Mouse (Mus musculus): ENCODE measurements around the gene Sfxn2. TPM values are rescaled to one million over a fixed set of nuclear protein-coding genes. Genes with fewer than 3 reads are reported as not detected.
A peak's percentile ranks its signal among the peaks of the same experiment; 100 is the strongest.

The Sfxn2 gene
- polyA plus RNA-seq, 1 experiment from 2014 or later = 11.7 TPM

DNA sequence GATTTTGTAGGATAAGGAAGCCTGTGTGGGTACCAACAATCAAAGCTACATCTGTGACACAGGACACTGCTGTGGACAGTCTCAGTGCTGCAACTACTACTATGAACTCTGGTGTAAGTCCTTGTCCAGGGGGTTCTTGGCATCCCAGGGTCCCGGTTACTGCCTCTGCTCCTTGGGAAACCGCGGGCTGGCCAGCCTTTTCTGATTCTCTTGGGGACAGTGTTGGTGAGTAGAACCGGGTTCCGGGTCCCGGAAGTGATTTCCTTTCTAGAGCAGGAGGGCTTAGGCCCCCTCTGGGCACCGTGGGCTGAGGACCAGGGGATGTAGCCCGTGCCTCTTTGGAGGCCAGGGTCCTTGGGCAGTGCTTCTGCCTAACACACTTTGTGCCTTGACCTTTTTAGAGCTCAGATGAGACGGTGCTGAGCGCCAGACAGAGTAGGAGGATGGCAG, 71.2 kb downstream of the Sfxn2 start:
- WGBS = 79% methylated on average over 10 of the region's 10 CpGs
- Histone ChIP-seq H3K9me3 (no peaks in the 10 kb centered on the region), H3K4me3 (no peak overlapping the region), H3K4me2 (no peak overlapping the region), H3K27ac (peak overlapping the region; percentile 51; the same call in 1 of the 2 replicates), H3K4me1 (peaks cover 50% of the 10 kb centered on the region), H3K36me3 (replicated peaks) (no peaks in the 10 kb centered on the region), H3K9ac (no peak overlapping the region), H3K27me3 (replicated peaks) (no peaks in the 10 kb centered on the region)
- no peak for ATAC-seq (replicated peaks)

DNA sequence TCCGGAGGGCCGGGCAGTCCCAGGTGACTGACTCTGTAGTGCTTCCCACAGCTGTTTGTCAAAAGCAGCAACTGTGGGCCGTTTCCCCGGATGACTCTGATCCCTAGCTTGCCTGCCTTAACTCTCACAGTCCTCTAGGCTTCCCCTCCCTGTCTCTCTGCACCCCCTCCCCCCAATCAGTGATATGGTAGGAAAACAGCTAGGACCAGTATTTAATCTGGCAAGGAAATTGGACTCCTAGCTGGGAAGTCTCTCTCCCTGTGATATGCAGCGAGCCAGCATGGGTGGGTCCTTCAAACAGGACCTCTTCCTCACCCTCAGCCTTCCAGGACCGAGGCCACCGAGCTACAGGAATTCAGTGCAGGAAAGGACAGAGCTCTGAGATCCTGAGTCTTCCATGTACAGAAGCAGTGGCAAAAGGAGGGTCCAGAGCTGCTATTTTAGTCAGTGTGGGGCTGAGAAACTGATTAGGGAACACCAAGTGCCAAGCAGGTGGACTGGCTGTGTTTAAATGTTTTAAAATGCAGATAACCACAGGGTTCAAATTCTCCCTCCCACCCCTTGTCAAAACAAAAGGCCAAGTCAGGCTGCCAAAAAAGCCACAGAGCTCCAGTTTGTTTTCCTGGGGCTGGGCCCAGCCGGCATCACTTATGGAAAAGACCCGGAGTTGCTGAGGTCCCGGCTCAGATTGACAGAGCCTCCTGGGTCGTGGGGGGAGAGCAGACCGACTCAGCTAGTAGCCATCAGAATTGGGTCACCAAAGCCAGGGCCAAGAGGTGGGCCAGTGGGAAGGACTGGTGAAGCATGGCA, 71.8 kb downstream of the Sfxn2 start:
- no peaks in the 10 kb centered on the region for H3K27me3 ChIP-seq (replicated peaks)
- 33% methylated on average over 12 of the region's 12 CpGs for WGBS
- H3K4me3 ChIP-seq = no peak overlapping the region
- H3K9ac ChIP-seq = no peak overlapping the region
- H3K9me3 ChIP-seq = no peaks in the 10 kb centered on the region
- H3K4me1 ChIP-seq = peaks cover 50% of the 10 kb centered on the region
- peak overlapping the region; percentile 51 for H3K27ac ChIP-seq
- no peaks in the 10 kb centered on the region for H3K36me3 ChIP-seq (replicated peaks)
- no peak overlapping the region for H3K4me2 ChIP-seq
- ATAC-seq (replicated peaks) = no peak

DNA sequence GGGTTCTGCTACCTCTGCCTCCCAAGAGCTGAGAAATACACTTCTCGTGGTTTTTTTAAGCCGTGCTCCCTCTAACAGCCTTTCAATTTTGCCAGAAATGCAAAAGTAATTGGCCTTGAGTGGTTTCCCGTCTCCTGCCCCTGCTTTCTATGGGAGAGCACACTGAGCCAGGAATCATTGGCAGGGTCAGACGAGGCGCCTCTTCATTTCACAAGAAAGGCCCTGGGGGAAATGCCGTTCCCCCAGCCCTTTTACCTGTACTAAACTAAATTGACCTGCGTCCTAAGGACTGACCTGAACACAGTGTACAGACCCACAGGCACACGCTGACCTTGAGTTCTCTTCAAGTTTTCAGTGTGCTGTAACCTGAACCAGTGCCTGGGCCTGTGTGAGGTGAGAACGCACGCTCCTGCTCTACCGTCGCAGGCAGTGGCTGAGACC, 72.9 kb downstream of the Sfxn2 start:
- H3K9ac ChIP-seq = no peak overlapping the region
- no peaks in the 10 kb centered on the region for H3K36me3 ChIP-seq (replicated peaks)
- H3K4me3 ChIP-seq = no peak overlapping the region
- no peak overlapping the region for H3K4me2 ChIP-seq
- H3K4me1 ChIP-seq = peaks cover 45% of the 10 kb centered on the region
- peak overlapping the region; percentile 51 for H3K27ac ChIP-seq
- no peak for ATAC-seq (replicated peaks)
- H3K9me3 ChIP-seq = no peaks in the 10 kb centered on the region
- WGBS = 78% methylated on average over 12 of the region's 12 CpGs
- no peaks in the 10 kb centered on the region for H3K27me3 ChIP-seq (replicated peaks)

DNA sequence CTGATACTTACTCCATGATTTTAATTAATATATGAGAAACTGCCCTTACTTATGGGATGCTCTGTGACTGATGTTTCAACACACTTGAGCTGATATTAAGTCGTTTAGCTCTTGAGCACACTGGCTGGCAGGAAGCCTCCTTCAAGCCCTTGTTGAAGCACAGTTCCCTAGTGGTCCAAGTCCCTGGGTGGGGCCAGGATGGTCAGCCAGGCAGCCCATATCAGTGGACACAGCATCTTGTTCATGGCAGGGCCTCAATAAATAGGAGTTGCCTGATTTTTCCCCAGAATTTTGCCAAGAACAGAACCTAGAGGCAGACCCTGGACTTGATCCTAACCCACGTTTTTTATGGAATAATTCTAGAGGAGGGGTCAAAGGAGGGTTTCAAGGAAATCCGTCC, 74.1 kb downstream of the Sfxn2 start:
- Histone ChIP-seq H3K36me3 (replicated peaks) (peaks cover 4% of the 10 kb centered on the region; the same call in 1 of the 2 replicates), H3K27ac (no peak overlapping the region), H3K4me1 (peaks cover 33% of the 10 kb centered on the region), H3K4me3 (no peak overlapping the region), H3K27me3 (replicated peaks) (no peaks in the 10 kb centered on the region), H3K4me2 (no peak overlapping the region), H3K9me3 (no peaks in the 10 kb centered on the region), H3K9ac (no peak overlapping the region)
- no peak for ATAC-seq (replicated peaks)
- 89% methylated on average over 3 of the region's 3 CpGs for WGBS

Other genes with a start within 250 kb of the Sfxn2 start
- gene Psd, start 246.2 kb upstream of the Sfxn2 start, polyA plus RNA-seq (2015; fragmentation: Nextera tagmentation; extraction: Ambion mirVana) = 146 and 148 TPM in 2 replicates
- gene Fbxl15, start 245.2 kb upstream of the Sfxn2 start, polyA plus RNA-seq (2015; fragmentation: Nextera tagmentation; extraction: Ambion mirVana) = 48.2 and 54.8 TPM in 2 replicates
- gene Cuedc2, start 234.7 kb upstream of the Sfxn2 start, polyA plus RNA-seq (2015; fragmentation: Nextera tagmentation; extraction: Ambion mirVana) = 340 and 347 TPM in 2 replicates
- gene Mfsd13a, start 232.2 kb upstream of the Sfxn2 start, polyA plus RNA-seq (2015; fragmentation: Nextera tagmentation; extraction: Ambion mirVana) = 11.1 and 11.7 TPM in 2 replicates
- gene 2310034G01Rik, start 223.1 kb upstream of the Sfxn2 start, polyA plus RNA-seq (2015; fragmentation: Nextera tagmentation; extraction: Ambion mirVana) = 2.0 and 2.8 TPM in 2 replicates
- 394 and 399 TPM in 2 replicates for gene Actr1a, start 177.6 kb upstream of the Sfxn2 start, polyA plus RNA-seq (2015; fragmentation: Nextera tagmentation; extraction: Ambion mirVana)
- gene Sufu, start 176.5 kb upstream of the Sfxn2 start, polyA plus RNA-seq (2015; fragmentation: Nextera tagmentation; extraction: Ambion mirVana) = 24.2 and 24.4 TPM in 2 replicates
- gene Trim8, start 71.7 kb upstream of the Sfxn2 start, polyA plus RNA-seq (2015; fragmentation: Nextera tagmentation; extraction: Ambion mirVana) = 29.9 and 30.5 TPM in 2 replicates
- 209 and 210 TPM in 2 replicates for gene Arl3, start 167 bp upstream of the Sfxn2 start, polyA plus RNA-seq (2015; fragmentation: Nextera tagmentation; extraction: Ambion mirVana)
- 41.1 and 42.6 TPM in 2 replicates for gene Wbp1l, start 25.7 kb downstream of the Sfxn2 start, polyA plus RNA-seq (2015; fragmentation: Nextera tagmentation; extraction: Ambion mirVana)
- gene Cyp17a1, start 99.8 kb downstream of the Sfxn2 start, polyA plus RNA-seq (2015; fragmentation: Nextera tagmentation; extraction: Ambion mirVana) = not detected in 2 replicates
- gene Borcs7, start 116.5 kb downstream of the Sfxn2 start, polyA plus RNA-seq (2015; fragmentation: Nextera tagmentation; extraction: Ambion mirVana) = 22.4 and 24.1 TPM in 2 replicates
- 33.9 and 38.2 TPM in 2 replicates for gene As3mt, start 134.1 kb downstream of the Sfxn2 start, polyA plus RNA-seq (2015; fragmentation: Nextera tagmentation; extraction: Ambion mirVana)
- 7.8 and 10.1 TPM in 2 replicates for gene Cnnm2, start 188.2 kb downstream of the Sfxn2 start, polyA plus RNA-seq (2015; fragmentation: Nextera tagmentation; extraction: Ambion mirVana)

Data from midbrain, embryonic 15.5 days (tissue).